Mouse (Mus musculus): ENCODE results near the gene Pwp2.
A peak's percentile ranks its signal among the peaks of the same experiment; 100 is the strongest.

The Pwp2 gene

GRCm38 (mm10) chr10:78171057-78171456 lies 13.9 kb downstream of the Pwp2 start:
- DNase-seq (ENCODE audit: low spot score in 2 of 2): no peak

GRCm38 (mm10) chr10:78170445-78170844 lies 14.5 kb downstream of the Pwp2 start:
- no peak for DNase-seq (ENCODE audit: low spot score in 2 of 2)

GRCm38 (mm10) chr10:78169281-78170042 lies 15.5 kb downstream of the Pwp2 start, which contains the start of gene D10Jhu81e:
TSS of gene D10Jhu81e (minus strand) at chr10:78169782.
- DNase-seq (ENCODE audit: low spot score in 2 of 2): peak; percentile 100

- DNase-seq (ENCODE audit: low spot score in 2 of 2): no peak
These were observed 16.2 kb downstream of the Pwp2 start for GRCm38 (mm10) chr10:78168792-78169191.

- no peak for DNase-seq (ENCODE audit: low spot score in 2 of 2)
These were observed 17.2 kb downstream of the Pwp2 start for GRCm38 (mm10) chr10:78167775-78168174.

GRCm38 (mm10) chr10:78167333-78167732 lies 17.6 kb downstream of the Pwp2 start:
- DNase-seq (ENCODE audit: low spot score in 2 of 2): no peak

GRCm38 (mm10) chr10:78165256-78166005 lies 19.5 kb downstream of the Pwp2 start:
- no peak for DNase-seq (ENCODE audit: low spot score in 2 of 2)

- no peak for DNase-seq (ENCODE audit: low spot score in 2 of 2)
These were observed 20.2 kb downstream of the Pwp2 start for GRCm38 (mm10) chr10:78164786-78165185.

- peak; percentile 64 to 70 for DNase-seq (ENCODE audit: low spot score in 2 of 2)
These were observed 21.0 kb downstream of the Pwp2 start for GRCm38 (mm10) chr10:78163923-78164322.

- DNase-seq (ENCODE audit: low spot score in 2 of 2): no peak
These were observed 21.7 kb downstream of the Pwp2 start for GRCm38 (mm10) chr10:78163241-78163640.

GRCm38 (mm10) chr10:78162646-78163045 lies 22.3 kb downstream of the Pwp2 start:
- no peak for DNase-seq (ENCODE audit: low spot score in 2 of 2)

GRCm38 (mm10) chr10:78161096-78161495 lies 23.9 kb downstream of the Pwp2 start:
- no peak for DNase-seq (ENCODE audit: low spot score in 2 of 2)

- DNase-seq (ENCODE audit: low spot score in 2 of 2): peak; percentile 75 to 78
These were observed 24.4 kb downstream of the Pwp2 start for GRCm38 (mm10) chr10:78160369-78161095.

- peak; percentile 81 to 87 for DNase-seq (ENCODE audit: low spot score in 2 of 2)
These were observed 25.0 kb downstream of the Pwp2 start for GRCm38 (mm10) chr10:78159906-78160305.

GRCm38 (mm10) chr10:78159252-78159878 lies 25.6 kb downstream of the Pwp2 start:
- peak; percentile 79 to 89 for DNase-seq (ENCODE audit: low spot score in 2 of 2)

GRCm38 (mm10) chr10:78158041-78158440 lies 26.9 kb downstream of the Pwp2 start:
- DNase-seq (ENCODE audit: low spot score in 2 of 2): no peak

GRCm38 (mm10) chr10:78156926-78157325 lies 28.0 kb downstream of the Pwp2 start:
- DNase-seq (ENCODE audit: low spot score in 2 of 2): no peak

GRCm38 (mm10) chr10:78148834-78149766 lies 35.8 kb downstream of the Pwp2 start:
- DNase-seq (ENCODE audit: low spot score in 2 of 2): peak; percentile 57 to 68

GRCm38 (mm10) chr10:78147908-78148441 lies 37.0 kb downstream of the Pwp2 start:
- DNase-seq (ENCODE audit: low spot score in 2 of 2): no peak
